Mouse (Mus musculus) cerebellum, postnatal 36 days (tissue): ENCODE measurements around the gene Ccng2.

Experiments
- DNase-seq, 2 experiments: peaks; one replicate each; pipeline ENCODE4 v3.0.0; 2021 to 2022; ENCODE audit warnings: mixed read lengths in 2 of 2

Ccng2 gene

DNA sequence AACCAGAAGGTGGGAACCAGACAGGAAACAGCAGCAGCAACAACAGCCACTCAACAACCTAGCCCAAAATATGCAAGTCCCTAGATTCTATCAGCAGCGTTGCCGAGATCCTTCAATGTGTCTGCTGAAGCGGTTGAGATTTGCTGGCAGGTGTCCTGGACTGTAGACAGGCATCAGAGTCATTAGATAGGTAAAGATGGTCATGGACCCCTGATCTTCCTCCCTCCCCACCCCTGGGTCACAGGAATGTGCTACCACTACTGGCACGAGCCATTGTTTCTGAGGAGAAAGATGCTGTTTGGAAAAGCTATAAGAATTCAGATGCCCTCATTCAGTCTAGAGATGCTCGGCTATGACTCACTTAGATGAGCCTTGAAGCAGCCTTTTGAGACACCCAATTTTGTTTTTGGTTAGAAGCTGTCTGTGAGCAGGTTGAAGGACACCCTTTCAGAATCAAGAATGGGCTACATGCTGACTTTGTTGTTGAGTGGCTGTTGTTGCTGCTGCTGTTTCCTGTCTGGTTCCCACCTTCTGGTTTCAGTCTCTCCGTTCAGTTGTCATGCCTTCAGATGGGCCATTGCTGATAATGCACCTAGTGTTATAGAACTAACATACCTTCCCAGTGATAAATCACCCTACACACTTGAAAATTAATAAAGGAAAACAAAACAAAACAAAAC is 3.5 kb upstream of the Ccng2 start:
- DNase-seq, result no peak

DNA sequence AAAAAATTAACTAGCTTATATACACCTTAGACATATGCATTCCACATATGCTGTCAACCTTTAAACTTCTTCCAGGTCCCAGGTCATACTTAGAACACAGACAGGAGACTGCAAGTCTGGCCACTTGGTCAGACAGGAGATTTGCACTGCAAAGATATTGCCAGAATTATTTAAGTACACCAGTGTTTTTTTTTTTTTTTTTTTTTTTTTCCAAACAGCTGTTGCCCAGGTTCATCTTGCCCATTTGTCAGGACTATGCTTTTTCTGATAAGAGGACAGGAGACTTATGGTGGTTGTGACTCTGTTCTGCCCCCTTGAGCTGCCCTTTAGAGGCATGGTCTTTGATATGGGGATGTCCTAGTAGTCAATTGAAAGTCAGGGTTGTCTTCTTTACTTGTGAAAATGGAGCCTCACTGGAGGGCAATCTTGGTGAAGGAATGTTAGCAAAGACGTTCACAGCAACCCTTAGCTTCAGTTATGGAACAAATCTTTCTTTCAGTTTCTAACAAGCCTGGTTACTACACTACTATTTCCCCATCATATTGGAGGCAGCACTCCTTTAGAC is 2.8 kb upstream of the Ccng2 start:
- no peak for DNase-seq

DNA sequence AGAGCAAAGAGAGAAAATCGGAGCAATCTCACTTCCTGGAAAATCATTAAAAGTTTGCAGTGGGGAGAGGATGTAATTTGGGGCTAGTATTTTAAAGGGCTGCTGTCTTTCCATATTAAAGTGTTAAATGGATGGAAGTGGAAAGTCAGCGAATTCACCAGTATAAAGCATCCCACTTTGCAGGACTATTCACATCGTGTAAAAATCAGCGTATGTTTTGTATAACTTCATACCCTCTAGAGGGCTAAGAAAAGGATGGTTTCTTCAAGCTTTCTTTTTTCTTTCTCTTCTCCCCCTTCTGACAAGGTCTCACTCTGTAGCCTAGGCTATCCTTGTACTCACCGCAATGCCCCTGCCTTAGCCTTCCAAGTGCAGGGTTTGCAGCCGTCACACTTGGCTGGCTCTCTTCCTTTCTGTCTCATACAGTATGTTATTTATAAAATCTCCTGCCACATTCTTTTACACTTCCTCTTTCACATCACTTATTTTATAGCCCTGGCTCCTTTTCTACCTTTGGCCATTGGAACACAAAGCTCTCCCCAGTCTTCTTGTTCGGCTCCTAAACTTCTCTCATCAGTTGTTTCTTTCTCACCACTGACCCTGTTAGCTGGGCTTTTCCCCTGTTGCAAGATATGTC is 1.8 kb upstream of the Ccng2 start:
- DNase-seq, result no peak

DNA sequence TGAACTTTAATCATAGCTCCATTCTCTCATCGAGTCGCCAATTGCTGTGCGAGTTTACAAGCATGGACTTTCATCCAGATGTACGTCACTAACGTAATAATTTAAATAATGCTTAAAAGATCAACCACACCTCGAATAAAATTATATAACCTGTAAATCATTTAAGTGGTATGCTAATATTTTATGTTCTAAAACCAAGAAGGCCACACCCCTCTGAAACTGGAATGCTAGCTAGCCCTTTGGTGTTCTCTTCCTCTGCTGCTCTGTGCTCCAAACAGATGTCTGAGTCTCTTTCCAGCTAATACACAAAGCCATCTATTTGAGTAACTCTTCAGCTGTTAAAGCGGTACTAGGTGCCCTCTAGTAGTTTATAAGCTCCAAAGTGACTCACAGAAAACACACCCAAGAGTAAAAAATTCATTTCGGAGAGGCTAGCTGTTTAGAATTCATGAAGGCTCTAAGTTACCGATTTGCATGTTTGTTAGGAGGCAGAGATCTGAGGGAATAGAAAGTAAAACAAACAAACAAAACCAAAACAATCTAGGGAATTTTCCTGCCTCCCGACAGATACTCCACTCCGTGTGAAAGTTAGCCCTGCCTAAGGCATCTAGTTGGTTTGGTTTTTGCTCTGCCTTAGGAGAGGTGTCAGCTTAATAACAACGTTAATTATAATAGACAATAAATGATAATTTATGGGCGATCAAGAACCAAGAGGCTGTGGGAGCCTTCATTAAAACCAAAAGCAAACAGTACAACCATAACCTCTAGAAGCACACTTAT is 1.1 kb upstream of the Ccng2 start:
- DNase-seq, result no peak

DNA sequence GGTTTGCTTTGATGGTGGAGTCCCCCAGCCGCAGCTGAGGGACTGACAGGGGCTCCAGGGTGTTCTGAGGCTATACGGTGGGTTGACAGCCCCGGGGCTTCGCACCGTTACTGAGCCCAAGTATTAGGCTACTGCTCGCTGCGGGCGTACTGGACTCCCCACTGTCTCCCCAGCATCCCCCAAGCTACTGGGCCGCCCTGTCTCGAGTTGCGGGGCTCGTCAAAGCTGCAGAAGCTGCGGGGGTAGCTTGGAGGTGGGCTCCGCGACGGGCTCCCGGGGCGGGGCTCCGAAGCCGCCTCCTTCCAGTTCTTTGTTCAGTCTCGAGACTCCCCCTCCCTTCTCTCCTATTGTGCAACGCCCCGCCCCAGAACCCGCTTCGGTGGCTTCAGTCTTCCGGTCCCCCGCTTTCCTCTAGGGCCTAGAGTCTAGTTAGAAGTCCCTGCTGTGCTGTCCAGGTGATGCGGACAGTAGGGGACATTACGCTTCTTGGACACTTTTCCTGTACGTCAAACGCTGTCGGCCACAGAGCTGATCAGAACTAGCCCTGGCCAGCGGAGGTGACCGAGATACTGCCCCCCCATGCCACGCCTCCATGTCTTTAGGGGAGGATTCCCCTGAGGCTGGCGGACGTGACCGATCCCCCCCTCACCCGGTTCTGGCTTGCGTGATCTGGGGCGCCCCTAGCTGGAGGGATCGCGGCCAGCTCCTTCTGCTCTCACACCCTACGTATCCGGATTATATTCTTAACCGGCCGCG is 972 bp downstream of the Ccng2 start:
- peak; percentile 71 to 79 for DNase-seq

DNA sequence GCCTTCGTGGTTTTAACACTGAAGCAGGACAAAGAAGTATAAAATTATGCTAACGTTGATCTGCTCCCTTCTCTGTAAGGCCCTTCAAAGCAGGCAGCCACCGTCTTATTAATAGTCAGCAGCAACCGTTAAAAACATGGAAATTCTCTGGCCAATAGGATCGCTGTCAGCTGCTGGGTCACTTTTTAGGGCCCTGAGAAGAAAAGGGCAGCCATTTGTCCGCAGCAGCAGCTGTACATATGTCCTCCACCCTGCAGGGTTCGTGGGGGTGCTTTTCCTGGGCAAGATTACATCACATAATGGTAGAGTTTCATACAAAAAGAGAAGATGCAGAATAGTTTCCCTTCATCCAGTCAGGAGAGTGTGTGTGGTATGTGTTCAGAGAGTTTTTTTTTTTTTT is 3.0 kb downstream of the Ccng2 start:
- no peak for DNase-seq

DNA sequence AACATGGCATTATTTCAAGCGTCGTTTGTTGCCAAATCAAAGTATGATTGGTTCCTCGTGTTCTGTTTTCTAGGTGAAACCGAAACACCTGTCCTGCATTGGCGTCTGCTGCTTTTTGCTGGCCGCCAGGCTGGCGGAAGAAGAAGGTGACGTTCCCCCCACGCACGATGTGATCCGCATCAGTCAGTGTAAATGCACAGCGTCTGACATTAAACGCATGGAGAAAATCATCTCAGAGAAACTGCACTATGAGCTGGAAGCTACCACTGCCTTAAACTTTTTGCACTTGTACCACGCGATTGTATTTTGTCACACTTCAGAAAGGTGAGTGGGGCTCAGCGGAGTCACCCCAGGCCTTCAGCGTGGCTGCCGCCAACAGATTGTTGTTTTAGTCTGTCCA is 3.7 kb downstream of the Ccng2 start:
- DNase-seq, result no peak

DNA sequence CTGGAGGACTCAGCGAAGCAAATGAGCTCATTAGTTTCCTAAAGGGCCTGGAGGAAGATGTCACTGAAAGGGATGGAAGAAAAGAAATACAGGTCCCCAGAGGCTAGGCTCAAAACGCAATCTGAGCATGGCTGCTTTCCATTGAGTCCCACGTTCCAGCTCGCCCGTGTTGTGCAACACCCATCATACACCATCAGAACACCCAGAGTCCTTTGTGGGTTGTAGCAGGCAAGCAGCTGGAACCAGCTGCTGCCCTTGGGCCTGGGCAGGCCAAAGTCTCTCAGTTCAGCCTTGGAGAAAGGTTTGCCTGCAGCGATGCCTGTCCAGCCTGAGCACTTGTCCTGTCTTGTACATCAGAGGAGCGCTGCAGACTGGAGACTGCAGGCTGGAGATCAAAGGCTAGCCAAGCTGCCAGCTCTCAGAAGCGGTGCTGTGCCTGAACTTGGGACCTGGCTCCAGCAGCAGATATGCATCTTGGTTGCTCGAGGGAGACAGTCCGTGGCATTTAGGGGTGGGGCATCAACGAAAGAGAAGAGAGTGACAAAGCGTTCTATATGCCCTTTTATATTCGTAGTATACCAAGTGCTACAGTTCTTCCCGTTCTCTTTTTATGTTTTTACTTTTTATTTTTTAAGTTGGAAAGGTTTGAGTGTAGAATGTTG is 15.5 kb downstream of the Ccng2 start:
- DNase-seq, result no peak

DNA sequence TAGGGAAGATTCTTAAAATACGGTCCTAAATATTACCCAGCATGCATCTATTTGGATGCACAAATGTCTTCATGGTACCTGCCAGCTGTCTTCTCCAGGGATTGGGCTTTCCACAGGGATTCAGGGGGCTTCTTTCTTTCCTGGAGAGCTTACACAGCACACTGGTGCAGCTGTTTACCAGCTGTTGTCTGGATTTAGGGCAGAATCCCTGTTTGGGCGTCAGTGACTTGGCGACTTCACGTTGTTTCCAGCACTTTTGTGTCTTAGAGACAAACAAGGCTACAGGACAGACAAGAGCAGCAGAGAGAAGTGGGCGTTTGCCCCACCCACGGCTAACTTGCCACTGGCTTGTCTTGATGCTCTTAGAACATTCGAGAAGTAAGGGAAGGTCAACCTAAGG is 16.1 kb downstream of the Ccng2 start:
- no peak for DNase-seq

DNA sequence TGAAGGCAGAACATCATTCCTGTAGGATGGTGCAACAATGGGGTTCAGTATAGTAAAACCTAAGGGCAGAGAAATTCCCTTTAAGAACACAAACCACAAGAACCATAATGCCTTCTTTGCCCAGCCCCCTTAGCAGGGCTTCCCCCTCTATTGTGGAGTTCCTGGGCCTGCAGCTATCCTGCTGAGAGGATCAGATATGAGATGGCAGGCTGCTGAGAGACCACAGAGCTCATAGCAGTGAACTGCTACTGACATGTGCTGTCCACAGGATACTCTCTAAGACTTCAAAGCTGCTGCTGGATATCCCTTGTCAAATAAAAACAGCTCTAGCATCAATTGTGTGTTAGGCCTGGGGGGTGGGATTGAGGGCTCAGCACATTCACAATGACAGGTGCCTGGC is 21.5 kb downstream of the Ccng2 start:
- no peak for DNase-seq

DNA sequence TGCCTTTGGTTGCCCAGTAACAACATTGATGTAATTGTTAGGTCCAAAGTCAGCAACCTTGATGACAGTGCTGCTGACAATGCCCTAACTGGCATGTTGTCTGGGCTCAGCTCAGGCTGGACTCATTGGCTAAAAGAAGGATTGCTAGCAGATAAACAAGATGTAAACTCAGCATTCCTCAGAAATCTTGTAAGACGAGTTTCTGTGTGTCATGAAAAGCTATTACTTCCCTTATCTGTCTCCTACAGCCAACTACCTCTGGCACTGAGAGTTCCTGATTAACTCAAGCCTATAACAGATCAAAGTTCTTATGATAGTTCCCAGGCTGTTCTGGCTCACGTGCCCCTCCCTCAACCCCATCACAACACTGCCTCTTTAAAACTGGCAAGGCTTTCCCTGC is 23.2 kb downstream of the Ccng2 start:
- DNase-seq, result no peak

DNA sequence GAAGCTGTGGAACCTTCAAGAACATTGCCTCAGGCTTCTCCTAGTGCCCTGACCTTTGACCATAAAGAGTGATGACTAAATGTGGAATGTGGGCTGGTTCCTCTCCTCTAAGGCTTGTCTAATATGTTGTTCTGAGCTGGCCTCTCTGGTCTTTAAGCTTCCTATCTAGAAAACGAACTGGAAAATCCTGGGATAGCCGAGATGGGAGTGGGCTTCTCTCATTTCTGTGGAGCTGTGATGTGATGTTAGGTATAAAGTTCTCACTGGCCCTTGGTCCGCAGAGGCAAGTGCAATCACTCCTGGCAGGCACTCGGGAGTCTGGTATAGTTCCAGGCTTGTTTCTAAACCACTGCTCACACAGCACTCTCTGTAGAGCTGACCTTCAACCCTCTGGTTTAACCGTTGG is 29.3 kb downstream of the Ccng2 start:
- DNase-seq, result no peak

DNA sequence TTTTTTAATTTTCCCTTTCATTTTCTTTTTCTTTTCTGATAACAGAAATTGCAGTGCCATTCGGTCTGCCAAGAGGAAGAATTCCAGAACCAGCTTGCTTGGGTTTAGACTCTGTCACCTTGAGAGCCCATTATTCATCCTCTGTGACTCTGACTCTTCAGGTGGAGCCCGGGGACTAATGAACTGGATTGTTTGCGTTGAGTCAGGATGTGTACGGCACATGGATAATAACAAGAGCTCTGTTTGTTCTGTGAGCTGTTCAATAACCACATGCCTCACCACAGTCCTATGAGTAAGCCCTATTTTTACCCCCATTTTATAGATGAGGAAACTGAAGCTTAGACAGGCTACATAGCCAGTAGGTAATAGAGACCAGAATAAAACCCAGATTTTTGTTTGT is 29.7 kb downstream of the Ccng2 start:
- DNase-seq, result no peak

DNA sequence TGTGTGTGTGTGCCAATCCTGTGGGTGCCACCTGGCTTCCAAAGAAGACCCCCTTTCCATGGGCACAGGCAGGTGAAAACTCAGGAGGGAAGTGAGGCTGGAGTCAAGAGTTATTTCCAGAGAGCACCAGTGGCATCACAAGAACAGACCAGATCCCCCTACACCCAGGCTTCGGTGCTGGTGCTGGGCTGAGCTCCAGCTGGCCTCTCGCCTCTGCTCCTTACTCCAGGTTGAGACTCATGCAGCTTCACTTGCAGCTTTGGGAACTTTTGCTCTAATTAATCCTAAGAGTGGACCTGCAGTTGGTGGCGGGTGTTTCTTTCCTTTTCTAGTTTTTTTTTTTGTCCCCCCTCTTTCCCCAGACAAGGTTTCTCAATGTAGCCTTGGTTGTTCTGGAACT is 30.3 kb downstream of the Ccng2 start:
- DNase-seq, result no peak

DNA sequence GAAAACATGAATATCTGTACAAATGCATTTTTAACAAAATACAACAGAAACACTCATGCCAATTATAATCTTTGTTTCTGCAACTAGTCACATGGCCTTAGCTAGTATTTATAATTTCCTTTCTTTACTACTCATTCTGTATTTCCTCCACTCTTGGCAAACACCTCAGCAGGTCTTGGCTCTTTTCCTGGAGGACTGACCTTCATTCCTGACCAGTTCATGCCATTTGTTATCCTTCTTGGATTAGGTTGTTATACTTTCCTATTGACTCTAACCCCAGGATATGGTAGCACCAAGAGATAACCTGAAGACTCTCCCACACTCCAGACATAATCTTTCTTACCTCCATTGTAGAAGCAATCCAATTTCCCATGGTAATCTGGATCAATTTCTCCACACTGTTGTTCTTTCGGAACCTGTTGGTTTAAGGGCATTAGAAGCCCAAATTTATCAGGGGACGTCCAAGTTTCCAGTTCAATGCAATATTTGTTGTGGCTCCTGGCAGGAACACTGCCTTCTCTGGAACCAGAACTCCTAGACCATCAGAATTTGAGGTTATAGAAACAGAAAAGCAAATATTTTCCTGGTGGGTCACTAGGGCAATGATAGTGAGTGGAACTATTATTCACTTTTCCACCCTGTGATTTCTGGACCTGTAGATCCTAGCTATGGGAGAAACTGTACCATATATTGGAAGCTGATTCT is 38.2 kb downstream of the Ccng2 start:
- peak; percentile 11 to 23 for DNase-seq

DNA sequence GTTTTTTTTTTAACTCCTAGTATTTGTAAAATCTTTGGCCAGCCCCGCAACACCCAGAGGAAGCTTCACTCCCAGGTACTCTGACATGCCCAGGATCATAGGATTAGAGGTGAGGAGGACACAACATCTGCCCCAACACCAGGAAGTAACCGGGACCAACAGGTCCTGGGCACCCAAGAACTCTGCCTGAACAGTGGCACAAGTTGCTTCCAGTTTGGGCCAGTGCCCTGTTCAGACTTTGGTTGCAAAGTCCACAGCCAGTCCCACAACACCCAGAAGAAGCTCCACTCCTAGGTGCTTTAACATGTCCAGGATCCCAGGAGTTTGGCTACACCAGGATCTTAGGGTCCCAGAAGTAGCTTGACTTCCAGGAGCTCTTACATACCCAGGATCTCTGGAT is 41.9 kb downstream of the Ccng2 start:
- no peak for DNase-seq

DNA sequence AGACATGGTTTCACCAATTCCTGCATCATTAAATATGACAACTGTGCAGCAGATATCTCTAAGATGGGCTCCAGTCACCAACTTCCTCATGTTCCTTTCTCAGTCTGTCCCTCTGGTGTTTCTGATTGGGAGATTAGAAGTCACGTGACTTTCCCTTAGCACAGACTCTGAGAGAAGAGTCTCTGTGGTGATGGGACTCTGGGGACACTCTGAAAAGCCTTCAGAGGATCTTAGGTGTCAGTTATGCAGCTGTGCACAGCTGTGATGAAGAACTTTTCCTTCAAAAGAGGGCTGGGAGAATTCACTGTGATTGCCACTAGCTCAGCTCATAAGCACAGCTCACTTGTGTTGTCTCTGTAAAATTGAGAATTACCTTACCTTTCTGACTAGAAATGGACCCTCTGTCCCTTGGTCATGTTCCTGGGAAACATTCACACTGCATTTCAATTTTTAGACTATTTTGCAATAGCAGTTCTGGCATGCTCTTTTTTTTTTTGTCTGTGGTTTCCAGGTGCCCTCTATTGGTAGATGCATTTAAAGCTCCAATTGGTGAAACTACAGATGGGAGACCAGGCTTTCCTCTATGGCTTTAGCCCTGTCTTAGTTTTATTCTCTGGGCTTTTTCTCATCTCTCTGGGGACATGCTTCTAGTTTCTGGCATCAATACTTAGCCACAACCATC is 56.4 kb downstream of the Ccng2 start:
- peak in 1 of 2 experiments; percentile 6 for DNase-seq
